Mouse (Mus musculus) liver, adult 2 months (tissue): ENCODE measurements at regions not wholly inside any gene's neighbourhood (a gene's known extent, or its start where the extent isn't known, plus 50 kb on each side); places are given as distances from the start of the nearest gene placed in this dataset.

Experiments used
- DNase-seq: peaks from one replicate; pipeline ENCODE4 v3.0.0-alpha.2; 2011; ENCODE audit warnings: low read depth, low spot score; ENCODE audit errors: extremely low read depth
- H3K27ac ChIP-seq: fragments of 200-500 bp; replicated peaks from 2 replicates; pipeline ENCODE4 v1.5.1; 2012; ENCODE audit warnings: low read depth, mild to moderate bottlenecking, control low read depth, inconsistent platforms, low read length; ENCODE audit not compliant: insufficient read depth
- H3K27me3 ChIP-seq: fragments of 200-500 bp; 2 replicates; pipeline ENCODE4 v1.6.1; 2012; ENCODE audit warnings: mild to moderate bottlenecking, moderate library complexity, low read length, inconsistent platforms; ENCODE audit not compliant: control insufficient read depth, insufficient read depth
- H3K36me3 ChIP-seq: fragments of 200-500 bp; 2 replicates; pipeline ENCODE4 v1.6.1; 2012; ENCODE audit warnings: low read length, inconsistent platforms; ENCODE audit not compliant: control insufficient read depth, insufficient read depth
- H3K4me1 ChIP-seq: fragments of 200-500 bp; 2 replicates; pipeline ENCODE4 v1.6.1; 2011; ENCODE audit warnings: low read length; ENCODE audit not compliant: control insufficient read depth, insufficient read depth
- H3K4me3 ChIP-seq: fragments of 200-500 bp; 2 replicates; pipeline ENCODE4 v1.5.1; 2011; ENCODE audit warnings: low read depth, mild to moderate bottlenecking, control low read depth, low read length, moderate library complexity; ENCODE audit not compliant: insufficient read depth
- H3K79me2 ChIP-seq: fragments of 200-500 bp; 2 replicates; pipeline ENCODE4 v1.6.1; 2012; ENCODE audit warnings: inconsistent platforms, mild to moderate bottlenecking, low read length, moderate library complexity; ENCODE audit not compliant: control insufficient read depth, insufficient read depth
- H3K9ac ChIP-seq: fragments of 200-500 bp; 2 replicates; pipeline ENCODE4 v1.6.1; 2012; ENCODE audit warnings: low read depth, mild to moderate bottlenecking, control low read depth, inconsistent platforms, low read length
- CTCF ChIP-seq: fragments of 200-500 bp; IDR thresholded peaks from 2 replicates; pipeline ENCODE4 v1.5.1; 2011; ENCODE audit warnings: low read depth, low read length, control low read depth
- POLR2A ChIP-seq: fragments of 200-500 bp; IDR thresholded peaks from 2 replicates; pipeline ENCODE4 v1.6.1; 2011; ENCODE audit warnings: low read length, control low read depth; ENCODE audit not compliant: insufficient read depth; ENCODE audit errors: extremely low read depth
- WGBS: fragments of 180-500 bp; shearing (Covaris S2); methylation state at CpG from one replicate; pipeline ENCODE4 v1.1.7; 2018; 5-methylcytosine and 5-hydroxymethylcytosine counted together

- peaks cover 2% of the 10 kb centered on the region; the same call in 1 of the 2 replicates for H3K4me1 ChIP-seq
- no peak for DNase-seq
- no peaks in the 10 kb centered on the region for H3K79me2 ChIP-seq
- H3K27ac ChIP-seq: no peak overlapping the region
- H3K9ac ChIP-seq: no peak overlapping the region
- no peaks in the 10 kb centered on the region for H3K27me3 ChIP-seq
- no peaks in the 10 kb centered on the region for H3K36me3 ChIP-seq
- TF ChIP-seq POLR2A (no peak), CTCF (no peak)
- 22% methylated on average over 3 of the region's 3 CpGs for WGBS
- no peak overlapping the region for H3K4me3 ChIP-seq
Measured at GRCm38 (mm10) chr1:83907347-83907746, 456.6 kb downstream of the Pid1 start.

GRCm38 (mm10) chr1:83906906-83907305 is 457.1 kb downstream of the Pid1 start:
- DNase-seq: peak; percentile 94
- H3K27me3 ChIP-seq: no peaks in the 10 kb centered on the region
- H3K79me2 ChIP-seq: no peaks in the 10 kb centered on the region
- peaks cover 2% of the 10 kb centered on the region; the same call in 1 of the 2 replicates for H3K4me1 ChIP-seq
- H3K36me3 ChIP-seq: no peaks in the 10 kb centered on the region
- H3K4me3 ChIP-seq: no peak overlapping the region
- H3K27ac ChIP-seq: no peak overlapping the region
- no peak overlapping the region for H3K9ac ChIP-seq
- TF ChIP-seq POLR2A (no peak), CTCF (no peak)

GRCm38 (mm10) chr1:83900135-83900534 is 463.8 kb downstream of the Pid1 start:
- TF ChIP-seq POLR2A: no peak
- no peak for TF ChIP-seq CTCF
- no peak overlapping the region for H3K9ac ChIP-seq
- H3K27me3 ChIP-seq: no peaks in the 10 kb centered on the region
- peak; percentile 79 for DNase-seq
- no peak overlapping the region for H3K4me3 ChIP-seq
- WGBS: 17% methylated on average over 4 of the region's 4 CpGs
- H3K79me2 ChIP-seq: no peaks in the 10 kb centered on the region
- no peak overlapping the region for H3K27ac ChIP-seq
- no peaks in the 10 kb centered on the region; the same call in 1 of the 2 replicates for H3K4me1 ChIP-seq
- no peaks in the 10 kb centered on the region for H3K36me3 ChIP-seq

- H3K27me3 ChIP-seq: no peaks in the 10 kb centered on the region
- no peak overlapping the region for H3K9ac ChIP-seq
- 61% methylated on average over 5 of the region's 5 CpGs for WGBS
- no peaks in the 10 kb centered on the region for H3K79me2 ChIP-seq
- H3K27ac ChIP-seq: no peak overlapping the region
- no peaks in the 10 kb centered on the region for H3K36me3 ChIP-seq
- DNase-seq: no peak
- H3K4me1 ChIP-seq: no peaks in the 10 kb centered on the region; the same call in 1 of the 2 replicates
- no peak overlapping the region for H3K4me3 ChIP-seq
- TF ChIP-seq CTCF: no peak
- TF ChIP-seq POLR2A: no peak
Measured at GRCm38 (mm10) chr1:83896650-83897049, 467.3 kb downstream of the Pid1 start.

GRCm38 (mm10) chr1:83879109-83879399 is 471.1 kb upstream of the Sphkap start:
- Histone ChIP-seq H3K27me3 (no peaks in the 10 kb centered on the region), H3K9ac (no peak overlapping the region), H3K4me1 (no peaks in the 10 kb centered on the region), H3K36me3 (no peaks in the 10 kb centered on the region), H3K27ac (no peak overlapping the region), H3K79me2 (no peaks in the 10 kb centered on the region), H3K4me3 (no peak overlapping the region)
- no peak for TF ChIP-seq POLR2A
- TF ChIP-seq CTCF: no peak
- 91% methylated on average over 4 of the region's 4 CpGs for WGBS
- no peak for DNase-seq

GRCm38 (mm10) chr1:83878330-83879108 is 470.5 kb upstream of the Sphkap start:
- Histone ChIP-seq H3K4me1 (no peaks in the 10 kb centered on the region), H3K27ac (no peak overlapping the region), H3K4me3 (no peak overlapping the region), H3K9ac (no peak overlapping the region), H3K79me2 (no peaks in the 10 kb centered on the region), H3K27me3 (no peaks in the 10 kb centered on the region), H3K36me3 (no peaks in the 10 kb centered on the region)
- TF ChIP-seq CTCF: no peak
- no peak for TF ChIP-seq POLR2A
- no peak for DNase-seq
- 88% methylated on average over 8 of the region's 8 CpGs for WGBS
